11 mouse cellular contexts compared by ENCODE assay signal in the genomic region with DNA sequence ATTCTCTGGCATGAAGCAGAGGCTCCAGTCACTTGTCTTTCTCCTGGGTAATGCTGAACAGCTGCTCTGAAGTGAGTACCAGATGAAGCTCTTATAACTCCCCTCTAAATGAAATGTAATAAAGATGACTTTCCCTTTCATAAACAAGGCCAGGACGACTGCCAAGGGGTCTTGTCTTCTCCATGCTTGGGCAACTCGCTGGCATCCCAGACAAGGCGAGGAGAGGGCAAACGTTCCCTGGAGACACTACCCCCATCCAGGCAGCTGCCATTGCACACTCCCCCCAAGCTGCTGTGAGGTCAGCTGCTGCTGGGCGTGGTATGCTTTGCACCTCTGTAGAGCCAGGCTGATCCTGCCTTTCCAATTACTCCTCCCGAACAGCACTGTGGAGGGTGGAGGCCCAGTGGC.
DNase-seq lines count a peak whose midpoint lies in the region; ATAC-seq and TF ChIP-seq lines count a peak whose summit lies in the region.
"Had no signal": no experiment of that assay in that cellular context is flagged by ENCODE, and none has a peak within 500 bp of the region (broad histone marks: within the 10 kb centered on the region; RNA-seq: fewer than 3 reads in every experiment).

No protein-coding gene starts in this region.

- no peak for ATAC-seq in heart, embryonic 11.5 days (replicated peaks; ENCODE audit: insufficient number of reproducible peaks, low FRiP score, low TSS enrichment)
- ATAC-seq in lung, postnatal 0 days: no peak
- no peak for ATAC-seq in granulocyte monocyte progenitor cell, adult 5-6 weeks (replicated peaks; ENCODE audit: poor library complexity, severe bottlenecking)
- ATAC-seq: CD4-positive, CD25-positive, alpha-beta regulatory T cell, adult 4 months had no signal

- H3K4me1 ChIP-seq in heart, embryonic 11.5 days (ENCODE audit: control insufficient read depth, insufficient read depth, low read length): no peaks in the 10 kb centered on the region
- no peaks in the 10 kb centered on the region for H3K4me1 ChIP-seq in lung, postnatal 0 days (ENCODE audit: insufficient read depth, low read depth, low read length)

- no peak overlapping the region for H3K4me2 ChIP-seq in heart, embryonic 11.5 days
- no peak overlapping the region for H3K4me2 ChIP-seq in lung, postnatal 0 days (replicated peaks; ENCODE audit: low read depth, low read length)

- TF ChIP-seq CTCF in lung, postnatal 0 days (IDR thresholded peaks at IDR 0.05): no peak

- no peaks in the 10 kb centered on the region for H3K27me3 ChIP-seq in heart, embryonic 11.5 days (ENCODE audit: control insufficient read depth, insufficient read depth, low read length)
- H3K27me3 ChIP-seq in lung, postnatal 0 days (replicated peaks; ENCODE audit: insufficient read depth, low read length): no peaks in the 10 kb centered on the region

- TF ChIP-seq EP300 in lung, postnatal 0 days (IDR thresholded peaks at IDR 0.05): no peak

- H3K27ac ChIP-seq in heart, embryonic 11.5 days (ENCODE audit: low read depth, low read length): no peak overlapping the region
- H3K27ac ChIP-seq in lung, postnatal 0 days (ENCODE audit: low read length): no peak overlapping the region
- H3K27ac ChIP-seq: forebrain, embryonic 10.5 days had no signal

- H3K36me3 ChIP-seq in heart, embryonic 11.5 days (ENCODE audit: control insufficient read depth, insufficient read depth, low read length): no peaks in the 10 kb centered on the region
- no peaks in the 10 kb centered on the region for H3K36me3 ChIP-seq in lung, postnatal 0 days (ENCODE audit: insufficient read depth, low read length)
- H3K36me3 ChIP-seq: forebrain, embryonic 10.5 days had no signal

- DNase-seq in heart, adult 8-10 months (ENCODE audit: low spot score): peak; percentile 3
- DNase-seq in 3T3-L1 (ENCODE audit: low read depth, low spot score): peak; percentile 32
- DNase-seq in gastrocnemius, postnatal 10 days: peak; percentile 47
- DNase-seq in lung, postnatal 0 days (ENCODE audit: low spot score): peak; percentile 8
- no peak for DNase-seq in adrenal gland, postnatal 10 days
- no peak for DNase-seq in cerebellum, adult 8-10 months
- DNase-seq: spleen, adult 18-20 months had no signal

- 63% methylated on average over 6 of the region's 6 CpGs for WGBS in heart, embryonic 11.5 days (ENCODE audit: insufficient replicate concordance)
- WGBS in lung, postnatal 0 days: 46% methylated on average over 6 of the region's 6 CpGs

- no peak overlapping the region for H3K4me3 ChIP-seq in heart, embryonic 11.5 days (ENCODE audit: low read depth, low read length)
- no peak overlapping the region for H3K4me3 ChIP-seq in lung, postnatal 0 days (ENCODE audit: low read depth, low read length)
- H3K4me3 ChIP-seq: forebrain, embryonic 10.5 days had no signal

- H3K9ac ChIP-seq in heart, embryonic 11.5 days (ENCODE audit: low read depth, low read length): no peak overlapping the region
- no peak overlapping the region for H3K9ac ChIP-seq in lung, postnatal 0 days (replicated peaks; ENCODE audit: low read depth)

- H3K9me3 ChIP-seq in heart, embryonic 11.5 days (replicated peaks; ENCODE audit: control insufficient read depth, low read length): no peaks in the 10 kb centered on the region
- H3K9me3 ChIP-seq in lung, postnatal 0 days (ENCODE audit: low read length): no peaks in the 10 kb centered on the region
- H3K9me3 ChIP-seq: forebrain, embryonic 10.5 days had no signal

Comparison
In these comparisons a context has a peak if more than half of its experiments do, and no peak if none do; other contexts are left out.
1. DNase-seq: peak in heart, adult 8-10 months (single experiment), 3T3-L1 (single experiment), gastrocnemius, postnatal 10 days (single experiment) and lung, postnatal 0 days (single experiment); none in adrenal gland, postnatal 10 days (single experiment) and cerebellum, adult 8-10 months (single experiment).